Mouse (Mus musculus): ENCODE measurements around the gene Irf3. TPM values are rescaled to one million over a fixed set of nuclear protein-coding genes. Genes with fewer than 3 reads are reported as not detected.
A peak's percentile ranks its signal among the peaks of the same experiment; 100 is the strongest.

Gene Irf3
- polyA plus RNA-seq, 1 experiment from 2014 or later = 84.6 TPM

- Histone ChIP-seq H3K27ac (replicated peaks; ENCODE audit: low read depth, low read length) (no peak overlapping the region), H3K4me1 (ENCODE audit: control insufficient read depth, insufficient read depth, low read length) (peaks cover 8% of the 10 kb centered on the region), H3K4me2 (ENCODE audit: low read depth, low read length) (no peak overlapping the region), H3K27me3 (replicated peaks; ENCODE audit: control insufficient read depth, insufficient read depth, low read length) (no peaks in the 10 kb centered on the region), H3K36me3 (ENCODE audit: control insufficient read depth, insufficient read depth, low read length) (peaks cover 61% of the 10 kb centered on the region), H3K9me3 (ENCODE audit: control insufficient read depth, low read length) (no peaks in the 10 kb centered on the region), H3K4me3 (ENCODE audit: low read depth, low read length) (no peak overlapping the region), H3K9ac (ENCODE audit: low read depth, low read length) (no peak overlapping the region)
- no peak for ATAC-seq (ENCODE audit: low read depth)
- 75% methylated on average over 15 of the region's 15 CpGs for WGBS
- no peak for DNase-seq (ENCODE audit: low spot score)
Measured at GRCm38 (mm10) chr7:44966638-44967037, 30.8 kb upstream of the Irf3 start.

GRCm38 (mm10) chr7:44970231-44970691, 27.2 kb upstream of the Irf3 start:
- peak overlapping the region; percentile 60 for H3K4me2 ChIP-seq (ENCODE audit: low read depth, low read length)
- peak; percentile 98 for DNase-seq (ENCODE audit: low spot score)
- H3K9me3 ChIP-seq (ENCODE audit: control insufficient read depth, low read length) = no peaks in the 10 kb centered on the region
- H3K4me1 ChIP-seq (ENCODE audit: control insufficient read depth, insufficient read depth, low read length) = peaks cover 8% of the 10 kb centered on the region
- H3K4me3 ChIP-seq (ENCODE audit: low read depth, low read length) = peak overlapping the region; percentile 62
- under 1% methylated on average over 36 of the region's 36 CpGs for WGBS
- peak; percentile 97 for ATAC-seq (ENCODE audit: low read depth)
- H3K27ac ChIP-seq (replicated peaks; ENCODE audit: low read depth, low read length) = peak overlapping the region; percentile 88
- peak overlapping the region; percentile 65 for H3K9ac ChIP-seq (ENCODE audit: low read depth, low read length)
- H3K36me3 ChIP-seq (ENCODE audit: control insufficient read depth, insufficient read depth, low read length) = peaks cover 29% of the 10 kb centered on the region
- no peaks in the 10 kb centered on the region for H3K27me3 ChIP-seq (replicated peaks; ENCODE audit: control insufficient read depth, insufficient read depth, low read length)

DNA sequence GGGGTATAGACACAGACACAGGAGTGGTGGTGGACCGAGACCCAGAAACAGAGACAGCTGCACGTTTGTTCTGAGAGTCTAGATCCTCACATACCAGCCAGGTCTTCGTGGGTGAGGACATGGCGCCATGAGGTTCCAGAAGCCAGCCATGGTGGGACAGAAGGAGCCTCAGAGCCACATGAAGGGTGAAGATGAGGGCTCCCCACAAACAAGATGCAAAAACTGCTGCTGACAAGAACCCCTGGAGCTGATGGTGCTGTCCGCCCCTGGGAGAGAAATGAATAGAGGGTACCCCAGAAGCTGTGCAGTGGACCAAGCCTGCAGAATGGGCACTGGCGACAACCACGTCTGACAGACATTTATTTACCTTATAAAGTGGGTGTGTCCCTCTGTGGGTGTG, 26.3 kb upstream of the Irf3 start:
- peak overlapping the region; percentile 65 for H3K9ac ChIP-seq (ENCODE audit: low read depth, low read length)
- peak overlapping the region; percentile 62 for H3K4me3 ChIP-seq (ENCODE audit: low read depth, low read length)
- no peaks in the 10 kb centered on the region for H3K27me3 ChIP-seq (replicated peaks; ENCODE audit: control insufficient read depth, insufficient read depth, low read length)
- ATAC-seq (ENCODE audit: low read depth) (no peak), DNase-seq (ENCODE audit: low spot score) (no peak)
- 67% methylated on average over 7 of the region's 7 CpGs for WGBS
- H3K4me1 ChIP-seq (ENCODE audit: control insufficient read depth, insufficient read depth, low read length) = peaks cover 8% of the 10 kb centered on the region
- peaks cover 30% of the 10 kb centered on the region for H3K36me3 ChIP-seq (ENCODE audit: control insufficient read depth, insufficient read depth, low read length)
- H3K9me3 ChIP-seq (ENCODE audit: control insufficient read depth, low read length) = no peaks in the 10 kb centered on the region
- peak overlapping the region; percentile 88; the same call in 1 of the 2 replicates for H3K27ac ChIP-seq (replicated peaks; ENCODE audit: low read depth, low read length)
- H3K4me2 ChIP-seq (ENCODE audit: low read depth, low read length) = peak overlapping the region; percentile 60

- peak overlapping the region; percentile 51 for H3K4me3 ChIP-seq (ENCODE audit: low read depth, low read length)
- peak overlapping the region; percentile 82 for H3K27ac ChIP-seq (replicated peaks; ENCODE audit: low read depth, low read length)
- WGBS = 37% methylated on average over 13 of the region's 14 CpGs
- H3K9ac ChIP-seq (ENCODE audit: low read depth, low read length) = peak overlapping the region; percentile 65
- H3K9me3 ChIP-seq (ENCODE audit: control insufficient read depth, low read length) = no peaks in the 10 kb centered on the region
- no peaks in the 10 kb centered on the region for H3K27me3 ChIP-seq (replicated peaks; ENCODE audit: control insufficient read depth, insufficient read depth, low read length)
- no peak for DNase-seq (ENCODE audit: low spot score)
- peaks cover 8% of the 10 kb centered on the region for H3K4me1 ChIP-seq (ENCODE audit: control insufficient read depth, insufficient read depth, low read length)
- no peak for ATAC-seq (ENCODE audit: low read depth)
- H3K36me3 ChIP-seq (ENCODE audit: control insufficient read depth, insufficient read depth, low read length) = peaks cover 35% of the 10 kb centered on the region
- H3K4me2 ChIP-seq (ENCODE audit: low read depth, low read length) = peak overlapping the region; percentile 69
Measured at GRCm38 (mm10) chr7:44973415-44974130, 23.9 kb upstream of the Irf3 start.

DNA sequence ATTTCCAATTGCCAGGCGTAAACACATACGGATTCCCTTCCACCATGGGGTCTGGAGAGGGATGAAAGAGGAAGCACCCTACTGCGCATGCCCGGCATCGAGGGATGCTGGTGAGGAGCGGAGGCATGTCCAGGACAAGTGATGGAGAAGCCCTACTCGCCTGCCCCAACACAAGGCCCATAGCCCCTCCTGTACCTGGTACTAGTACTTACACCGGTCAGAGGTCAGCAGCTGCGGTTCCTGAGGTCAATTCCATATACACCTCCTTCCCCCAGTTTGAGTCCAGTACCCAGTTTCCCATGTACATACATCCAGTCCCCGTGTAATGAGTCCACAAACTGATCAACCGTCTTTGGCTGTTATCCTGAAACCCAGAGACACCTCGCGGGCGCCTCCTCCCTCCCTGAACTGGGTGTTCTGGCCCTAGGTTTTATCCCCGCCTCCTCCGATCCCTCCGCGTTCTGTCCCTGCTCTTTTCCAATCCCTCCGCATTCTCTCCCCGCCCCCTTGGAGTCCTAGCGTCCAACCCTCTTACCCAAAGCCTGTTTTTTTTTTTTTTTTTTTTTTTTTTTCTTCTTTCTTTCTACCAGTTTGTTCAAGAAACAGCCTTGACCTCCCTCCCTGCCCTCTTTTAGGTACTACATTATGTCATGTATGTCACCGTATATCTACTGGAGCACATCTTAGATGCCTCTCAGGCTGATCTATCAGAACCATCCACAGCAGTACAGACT, 22.9 kb upstream of the Irf3 start, which contains the start of gene Cpt1c:
Gene Cpt1c (minus strand): TSS at position 469 of the 734 bp plus-strand sequence.
- WGBS = 3% methylated on average over 22 of the region's 22 CpGs
- Histone ChIP-seq H3K9me3 (ENCODE audit: control insufficient read depth, low read length) (no peaks in the 10 kb centered on the region), H3K27me3 (replicated peaks; ENCODE audit: control insufficient read depth, insufficient read depth, low read length) (no peaks in the 10 kb centered on the region), H3K9ac (ENCODE audit: low read depth, low read length) (peak within 1 kb of the TSS; percentile 65), H3K4me2 (ENCODE audit: low read depth, low read length) (peak within 1 kb of the TSS; percentile 69), H3K36me3 (ENCODE audit: control insufficient read depth, insufficient read depth, low read length) (peaks cover 45% of the 10 kb centered on the region), H3K4me3 (ENCODE audit: low read depth, low read length) (peak within 1 kb of the TSS; percentile 51), H3K27ac (replicated peaks; ENCODE audit: low read depth, low read length) (peak within 1 kb of the TSS; percentile 82), H3K4me1 (ENCODE audit: control insufficient read depth, insufficient read depth, low read length) (peaks cover 8% of the 10 kb centered on the region)
- DNase-seq (ENCODE audit: low spot score) (peak; percentile 95), ATAC-seq (ENCODE audit: low read depth) (peak; percentile 32)

- H3K4me2 ChIP-seq (ENCODE audit: low read depth, low read length) = peak overlapping the region; percentile 69
- no peak for ATAC-seq (ENCODE audit: low read depth)
- peak overlapping the region; percentile 65; the same call in 1 of the 2 replicates for H3K9ac ChIP-seq (ENCODE audit: low read depth, low read length)
- WGBS = 21% methylated on average over 6 of the region's 6 CpGs
- no peaks in the 10 kb centered on the region for H3K9me3 ChIP-seq (ENCODE audit: control insufficient read depth, low read length)
- peaks cover 8% of the 10 kb centered on the region for H3K4me1 ChIP-seq (ENCODE audit: control insufficient read depth, insufficient read depth, low read length)
- peak overlapping the region; percentile 82; the same call in 1 of the 2 replicates for H3K27ac ChIP-seq (replicated peaks; ENCODE audit: low read depth, low read length)
- H3K4me3 ChIP-seq (ENCODE audit: low read depth, low read length) = peak overlapping the region; percentile 51; the same call in 1 of the 2 replicates
- DNase-seq (ENCODE audit: low spot score) = no peak
- H3K36me3 ChIP-seq (ENCODE audit: control insufficient read depth, insufficient read depth, low read length) = peaks cover 50% of the 10 kb centered on the region
- H3K27me3 ChIP-seq (replicated peaks; ENCODE audit: control insufficient read depth, insufficient read depth, low read length) = no peaks in the 10 kb centered on the region
Measured at GRCm38 (mm10) chr7:44975117-44975419, 22.4 kb upstream of the Irf3 start.

DNA sequence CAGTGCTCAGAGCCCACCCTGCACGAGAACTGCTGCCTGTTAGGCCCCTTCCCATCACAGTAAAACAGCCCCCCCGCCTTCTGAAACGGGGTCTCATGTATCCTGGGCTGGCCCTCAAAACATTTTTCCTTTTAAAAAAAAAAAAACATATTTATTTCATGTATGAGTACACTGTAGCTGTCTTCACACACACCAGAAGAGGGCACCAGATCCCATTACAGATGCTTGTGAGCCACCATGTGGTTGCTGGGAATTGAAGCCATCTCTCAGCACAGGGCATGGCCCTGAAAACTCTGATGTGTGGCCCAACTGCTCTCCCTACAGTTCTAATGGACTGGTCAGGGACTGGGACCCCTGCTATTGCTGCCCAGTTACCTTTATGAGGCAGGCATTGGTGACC, 19.1 kb upstream of the Irf3 start:
- DNase-seq (ENCODE audit: low spot score) (no peak), ATAC-seq (ENCODE audit: low read depth) (no peak)
- Histone ChIP-seq H3K4me1 (ENCODE audit: control insufficient read depth, insufficient read depth, low read length) (no peaks in the 10 kb centered on the region; the same call in 1 of the 2 replicates), H3K4me3 (ENCODE audit: low read depth, low read length) (no peak overlapping the region), H3K36me3 (ENCODE audit: control insufficient read depth, insufficient read depth, low read length) (peaks cover 80% of the 10 kb centered on the region), H3K27me3 (replicated peaks; ENCODE audit: control insufficient read depth, insufficient read depth, low read length) (no peaks in the 10 kb centered on the region), H3K9me3 (ENCODE audit: control insufficient read depth, low read length) (no peaks in the 10 kb centered on the region), H3K27ac (replicated peaks; ENCODE audit: low read depth, low read length) (no peak overlapping the region), H3K9ac (ENCODE audit: low read depth, low read length) (no peak overlapping the region), H3K4me2 (ENCODE audit: low read depth, low read length) (no peak overlapping the region)
- WGBS = 91% methylated on average over 3 of the region's 3 CpGs

GRCm38 (mm10) chr7:44981539-44981938, 15.9 kb upstream of the Irf3 start:
- no peaks in the 10 kb centered on the region for H3K27me3 ChIP-seq (replicated peaks; ENCODE audit: control insufficient read depth, insufficient read depth, low read length)
- H3K27ac ChIP-seq (replicated peaks; ENCODE audit: low read depth, low read length) = no peak overlapping the region
- H3K9ac ChIP-seq (ENCODE audit: low read depth, low read length) = no peak overlapping the region
- WGBS = 94% methylated on average over 8 of the region's 8 CpGs
- ATAC-seq (ENCODE audit: low read depth) = no peak
- H3K4me3 ChIP-seq (ENCODE audit: low read depth, low read length) = no peak overlapping the region
- DNase-seq (ENCODE audit: low spot score) = no peak
- no peak overlapping the region for H3K4me2 ChIP-seq (ENCODE audit: low read depth, low read length)
- H3K36me3 ChIP-seq (ENCODE audit: control insufficient read depth, insufficient read depth, low read length) = peaks cover 76% of the 10 kb centered on the region
- peaks cover 11% of the 10 kb centered on the region for H3K4me1 ChIP-seq (ENCODE audit: control insufficient read depth, insufficient read depth, low read length)
- no peaks in the 10 kb centered on the region for H3K9me3 ChIP-seq (ENCODE audit: control insufficient read depth, low read length)
